ENCODE assay signal across 8 mouse cellular contexts in the genomic region with DNA sequence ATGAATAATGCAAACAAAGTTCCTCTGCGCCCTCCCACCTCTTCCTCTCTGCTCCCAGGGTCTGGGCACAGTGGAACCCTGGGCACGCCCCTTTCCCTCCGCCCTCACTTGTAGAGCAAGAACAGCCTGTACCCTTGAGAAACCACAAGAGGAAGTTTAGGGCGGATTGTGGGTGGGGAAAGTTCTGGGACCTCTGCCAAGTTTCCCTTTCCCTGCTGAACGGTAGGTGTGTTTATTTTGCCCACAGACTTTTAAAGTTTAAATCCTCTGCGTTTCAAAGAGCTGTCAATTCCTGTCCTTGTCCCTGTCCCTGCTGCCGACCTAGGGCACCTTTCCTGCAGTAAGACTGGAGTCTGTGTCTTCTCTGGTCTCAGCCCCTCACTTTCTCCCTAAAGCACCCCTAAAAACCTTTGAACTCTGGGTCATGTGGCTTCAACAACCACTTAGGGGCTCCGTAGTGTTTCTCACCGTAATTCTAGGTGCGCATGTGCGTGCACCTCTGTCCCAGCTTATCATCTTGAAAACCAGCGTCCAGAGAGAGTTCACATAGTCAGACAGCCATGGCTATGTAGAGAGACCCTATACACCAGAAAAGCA. TPM values are rescaled to one million over a fixed set of nuclear protein-coding genes. Genes with fewer than 3 reads are reported as not detected.
DNase-seq lines count a peak whose midpoint lies in the region; ATAC-seq and TF ChIP-seq lines count a peak whose summit lies in the region.

No protein-coding gene starts in this region.

- 0 out of 2 replicates have a peak, but pooled peaks cover 4% of the 10 kb centered on the region for H3K4me1 ChIP-seq in midbrain, embryonic 14.5 days (ENCODE audit: control insufficient read depth, insufficient read depth, low read length)
- peaks cover 15% of the 10 kb centered on the region for H3K4me1 ChIP-seq in midbrain, embryonic 11.5 days (ENCODE audit: control insufficient read depth, insufficient read depth, low read length)
- peaks cover 48% of the 10 kb centered on the region for H3K4me1 ChIP-seq in embryonic facial prominence, embryonic 10.5 days
- peaks cover 50% of the 10 kb centered on the region for H3K4me1 ChIP-seq in heart, embryonic 10.5 days
- H3K4me1 ChIP-seq in kidney, postnatal 0 days (replicated peaks; ENCODE audit: insufficient read depth, low read length): peaks cover 29% of the 10 kb centered on the region
- peaks cover 24% of the 10 kb centered on the region for H3K4me1 ChIP-seq in liver, adult 2 months (ENCODE audit: control insufficient read depth, insufficient read depth, low read length)

- 0 out of 2 replicates have a peak, but pooled peaks cover 6% of the 10 kb centered on the region for H3K79me2 ChIP-seq in liver, adult 2 months (ENCODE audit: control insufficient read depth, insufficient read depth, low read length)

- no peaks in the 10 kb centered on the region for H3K9me3 ChIP-seq in midbrain, embryonic 14.5 days (ENCODE audit: control insufficient read depth, low read length)
- no peaks in the 10 kb centered on the region for H3K9me3 ChIP-seq in midbrain, embryonic 11.5 days (ENCODE audit: control insufficient read depth, low read length)
- H3K9me3 ChIP-seq in embryonic facial prominence, embryonic 10.5 days: no peaks in the 10 kb centered on the region
- H3K9me3 ChIP-seq in heart, embryonic 10.5 days: no peaks in the 10 kb centered on the region
- no peaks in the 10 kb centered on the region for H3K9me3 ChIP-seq in kidney, postnatal 0 days (replicated peaks; ENCODE audit: low read length)

- 0 out of 2 replicates have a peak, but pooled peaks have one; percentile 47 for TF ChIP-seq POLR2A in liver, adult 2 months (IDR thresholded peaks at IDR 0.05; ENCODE audit: extremely low read depth, insufficient read depth, low read length)

- no peak overlapping the region for H3K9ac ChIP-seq in midbrain, embryonic 14.5 days (replicated peaks; ENCODE audit: low read length)
- H3K9ac ChIP-seq in midbrain, embryonic 11.5 days (ENCODE audit: low read length): no peak overlapping the region
- peak overlapping the region; percentile 46; the same call in 1 of the 2 replicates for H3K9ac ChIP-seq in kidney, postnatal 0 days (ENCODE audit: low read depth, low read length)
- peak overlapping the region; percentile 78 for H3K9ac ChIP-seq in liver, adult 2 months (ENCODE audit: low read depth, low read length)

- TF ChIP-seq CTCF in kidney, postnatal 0 days (IDR thresholded peaks at IDR 0.05; ENCODE audit: low read depth): peak; percentile 28
- no peak for TF ChIP-seq CTCF in liver, adult 2 months (IDR thresholded peaks at IDR 0.05; ENCODE audit: low read depth, low read length)

- no peaks in the 10 kb centered on the region for H3K27me3 ChIP-seq in midbrain, embryonic 14.5 days (ENCODE audit: control insufficient read depth, insufficient read depth, low read length)
- no peaks in the 10 kb centered on the region for H3K27me3 ChIP-seq in midbrain, embryonic 11.5 days (ENCODE audit: control insufficient read depth, insufficient read depth, low read length)
- no peaks in the 10 kb centered on the region for H3K27me3 ChIP-seq in embryonic facial prominence, embryonic 10.5 days (replicated peaks; ENCODE audit: low read depth, poor library complexity, severe bottlenecking)
- H3K27me3 ChIP-seq in heart, embryonic 10.5 days (ENCODE audit: insufficient read depth, poor library complexity, severe bottlenecking): no peaks in the 10 kb centered on the region
- H3K27me3 ChIP-seq in kidney, postnatal 0 days (ENCODE audit: insufficient read depth, low read length): no peaks in the 10 kb centered on the region
- no peaks in the 10 kb centered on the region for H3K27me3 ChIP-seq in liver, adult 2 months (ENCODE audit: control insufficient read depth, insufficient read depth, low read length)

- 59% methylated on average over 12 of the region's 12 CpGs for WGBS in midbrain, embryonic 14.5 days
- 66% methylated on average over 12 of the region's 12 CpGs for WGBS in midbrain, embryonic 11.5 days
- WGBS in embryonic facial prominence, embryonic 10.5 days: 62% methylated on average over 12 of the region's 12 CpGs
- 33% methylated on average over 12 of the region's 12 CpGs for WGBS in heart, embryonic 10.5 days
- WGBS in kidney, postnatal 0 days: 6% methylated on average over 12 of the region's 12 CpGs
- 1% methylated on average over 12 of the region's 12 CpGs for WGBS in liver, adult 2 months

- no peak for ATAC-seq in midbrain, embryonic 14.5 days (ENCODE audit: low FRiP score, low TSS enrichment)
- ATAC-seq in midbrain, embryonic 11.5 days (ENCODE audit: low FRiP score): no peak
- ATAC-seq in kidney, postnatal 0 days (replicated peaks; ENCODE audit: low FRiP score, low read depth): peak; percentile 48
- ATAC-seq in neutrophil, adult 5-6 weeks (ENCODE audit: extremely low read depth, insufficient number of reproducible peaks, low FRiP score, poor library complexity, severe bottlenecking): peak; percentile 60

- no peak overlapping the region for H3K4me2 ChIP-seq in midbrain, embryonic 14.5 days (ENCODE audit: low read length)
- no peak overlapping the region for H3K4me2 ChIP-seq in midbrain, embryonic 11.5 days
- H3K4me2 ChIP-seq in kidney, postnatal 0 days (ENCODE audit: low read length): peak overlapping the region; percentile 55

- H3K4me3 ChIP-seq in midbrain, embryonic 14.5 days (replicated peaks; ENCODE audit: low read depth, low read length): no peak overlapping the region
- no peak overlapping the region for H3K4me3 ChIP-seq in midbrain, embryonic 11.5 days (ENCODE audit: low read depth, low read length)
- H3K4me3 ChIP-seq in embryonic facial prominence, embryonic 10.5 days: peak overlapping the region; percentile 1; the same call in 1 of the 2 replicates
- H3K4me3 ChIP-seq in heart, embryonic 10.5 days: peak overlapping the region; percentile 45
- H3K4me3 ChIP-seq in kidney, postnatal 0 days (replicated peaks; ENCODE audit: low read depth, low read length): peak overlapping the region; percentile 13; the same call in 1 of the 2 replicates
- H3K4me3 ChIP-seq in liver, adult 2 months (ENCODE audit: insufficient read depth, low read depth, low read length): peak overlapping the region; percentile 42

- H3K36me3 ChIP-seq in midbrain, embryonic 14.5 days (ENCODE audit: control insufficient read depth, insufficient read depth, low read length): no peaks in the 10 kb centered on the region
- no peaks in the 10 kb centered on the region for H3K36me3 ChIP-seq in midbrain, embryonic 11.5 days (ENCODE audit: control insufficient read depth, insufficient read depth, low read length)
- no peaks in the 10 kb centered on the region for H3K36me3 ChIP-seq in embryonic facial prominence, embryonic 10.5 days (replicated peaks)
- H3K36me3 ChIP-seq in heart, embryonic 10.5 days: no peaks in the 10 kb centered on the region
- H3K36me3 ChIP-seq in kidney, postnatal 0 days (ENCODE audit: insufficient read depth, low read length): no peaks in the 10 kb centered on the region
- H3K36me3 ChIP-seq in liver, adult 2 months (ENCODE audit: control insufficient read depth, insufficient read depth, low read length): no peaks in the 10 kb centered on the region

- peak; percentile 65 for DNase-seq in midbrain, embryonic 14.5 days
- no peak for DNase-seq in midbrain, embryonic 11.5 days (ENCODE audit: low spot score, missing footprints)
- DNase-seq in embryonic facial prominence, embryonic 10.5 days (ENCODE audit: low spot score): no peak
- peak; percentile 93 for DNase-seq in heart, embryonic 10.5 days (ENCODE audit: low spot score)
- DNase-seq in kidney, postnatal 0 days (ENCODE audit: low spot score): peak; percentile 96
- peak; percentile 94 for DNase-seq in liver, adult 2 months (ENCODE audit: extremely low read depth, low read depth, low spot score)
- DNase-seq in thymus, postnatal 25 days: peak; percentile 97

- no peak overlapping the region for H3K27ac ChIP-seq in midbrain, embryonic 14.5 days (replicated peaks; ENCODE audit: low read depth, low read length)
- H3K27ac ChIP-seq in midbrain, embryonic 11.5 days (ENCODE audit: low read depth, low read length): no peak overlapping the region
- H3K27ac ChIP-seq in embryonic facial prominence, embryonic 10.5 days (replicated peaks): 0 out of 2 replicates have a peak overlapping the region, but pooled peaks have one; percentile 15
- peak overlapping the region; percentile 79 for H3K27ac ChIP-seq in heart, embryonic 10.5 days
- peak overlapping the region; percentile 94 for H3K27ac ChIP-seq in kidney, postnatal 0 days
- peak overlapping the region; percentile 89 for H3K27ac ChIP-seq in liver, adult 2 months (replicated peaks; ENCODE audit: insufficient read depth, low read depth, low read length)

RNA-seq across cellular contexts. Expression of a gene that starts 3.3 kb away (rescaled TPM):
- 56.4 and 67.3 TPM in 2 replicates for polyA plus RNA-seq in midbrain, embryonic 14.5 days (2014; fragmentation: Nextera tagmentation; extraction: Ambion mirVana)
- polyA plus RNA-seq in midbrain, embryonic 11.5 days (2014; fragmentation: Nextera tagmentation; extraction: Ambion mirVana): 175 and 194 TPM in 2 replicates
- 325 and 335 TPM in 2 replicates for polyA plus RNA-seq in embryonic facial prominence, embryonic 10.5 days (2016; fragmentation: Nextera tagmentation; extraction: Ambion mirVana)
- polyA plus RNA-seq in heart, embryonic 10.5 days (2016; fragmentation: Nextera tagmentation; extraction: Ambion mirVana): 552 and 644 TPM in 2 replicates
- polyA plus RNA-seq in kidney, postnatal 0 days (2015; fragmentation: Nextera tagmentation; extraction: Ambion mirVana): 199 and 202 TPM in 2 replicates
- total RNA-seq in liver, adult 2 months (2014; rRNA removed): 16.8 and 23.4 TPM in 2 replicates
- polyA plus RNA-seq in liver, adult 2 months (2012; rRNA removed): 39.1 and 41.8 TPM in 2 replicates
- total RNA-seq in neutrophil, adult 5-6 weeks (2017): 215 and 232 TPM in 2 replicates

RNA-seq across cellular contexts. Expression of a gene that starts 6.0 kb away (rescaled TPM):
- polyA plus RNA-seq in midbrain, embryonic 14.5 days (2014; fragmentation: Nextera tagmentation; extraction: Ambion mirVana): 17.4 and 19.2 TPM in 2 replicates
- 25.5 TPM in 2 replicates for polyA plus RNA-seq in midbrain, embryonic 11.5 days (2014; fragmentation: Nextera tagmentation; extraction: Ambion mirVana)
- polyA plus RNA-seq in embryonic facial prominence, embryonic 10.5 days (2016; fragmentation: Nextera tagmentation; extraction: Ambion mirVana): 32.0 and 35.3 TPM in 2 replicates
- 23.0 and 28.5 TPM in 2 replicates for polyA plus RNA-seq in heart, embryonic 10.5 days (2016; fragmentation: Nextera tagmentation; extraction: Ambion mirVana)
- 21.4 and 24.9 TPM in 2 replicates for polyA plus RNA-seq in kidney, postnatal 0 days (2015; fragmentation: Nextera tagmentation; extraction: Ambion mirVana)
- total RNA-seq in liver, adult 2 months (2014; rRNA removed): 8.2 and 8.7 TPM in 2 replicates
- polyA plus RNA-seq in liver, adult 2 months (2012; rRNA removed): 7.8 and 9.6 TPM in 2 replicates
- total RNA-seq in neutrophil, adult 5-6 weeks (2017): 78.6 and 83.3 TPM in 2 replicates

Comparison
In these comparisons a context has a peak if more than half of its experiments do, and no peak if none do; other contexts are left out.
1. DNase-seq: peak in midbrain, embryonic 14.5 days (single experiment), heart, embryonic 10.5 days (single experiment), kidney, postnatal 0 days (single experiment), liver, adult 2 months (single experiment) and thymus, postnatal 25 days (single experiment); none in midbrain, embryonic 11.5 days (single experiment) and embryonic facial prominence, embryonic 10.5 days (single experiment).
2. ATAC-seq: peak in kidney, postnatal 0 days (single experiment) and neutrophil, adult 5-6 weeks (single experiment); none in midbrain, embryonic 14.5 days (single experiment) and midbrain, embryonic 11.5 days (single experiment).
3. H3K27ac ChIP-seq: peak in embryonic facial prominence, embryonic 10.5 days (single experiment), heart, embryonic 10.5 days (single experiment), kidney, postnatal 0 days (single experiment) and liver, adult 2 months (single experiment); none in midbrain, embryonic 14.5 days (single experiment) and midbrain, embryonic 11.5 days (single experiment).
4. H3K4me3 ChIP-seq: peak in embryonic facial prominence, embryonic 10.5 days (single experiment), heart, embryonic 10.5 days (single experiment), kidney, postnatal 0 days (single experiment) and liver, adult 2 months (single experiment); none in midbrain, embryonic 14.5 days (single experiment) and midbrain, embryonic 11.5 days (single experiment).
5. H3K9ac ChIP-seq: peak in kidney, postnatal 0 days (single experiment) and liver, adult 2 months (single experiment); none in midbrain, embryonic 14.5 days (single experiment) and midbrain, embryonic 11.5 days (single experiment).